Mouse (Mus musculus) naive thymus-derived CD4-positive, alpha-beta T cell, adult 5 months (primary cell): ENCODE data around the gene Zbtb20. TPM values are rescaled to one million over a fixed set of nuclear protein-coding genes. Genes with fewer than 3 reads are reported as not detected.

Experiments used
- polyA plus RNA-seq: library from polyadenylated mRNA; unstranded; fragments of 100-300 nt; shearing (Covaris generic); gene quantifications from one replicate; pipeline ENCODE4 v1.2.1, GENCODE M21; 2017

Gene Zbtb20
- polyA plus RNA-seq = 144 TPM

DNA sequence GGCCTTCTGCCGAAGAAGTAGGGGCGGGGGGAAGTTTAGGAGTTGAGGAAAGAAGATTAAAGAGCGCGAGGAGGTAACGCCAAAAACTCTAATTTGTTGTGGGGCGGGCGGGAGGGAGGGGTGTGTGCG is at the start of gene Zbtb20:
Gene Zbtb20, plus strand, starts transcription at position 30 of the 129 bp plus-strand sequence.

DNA sequence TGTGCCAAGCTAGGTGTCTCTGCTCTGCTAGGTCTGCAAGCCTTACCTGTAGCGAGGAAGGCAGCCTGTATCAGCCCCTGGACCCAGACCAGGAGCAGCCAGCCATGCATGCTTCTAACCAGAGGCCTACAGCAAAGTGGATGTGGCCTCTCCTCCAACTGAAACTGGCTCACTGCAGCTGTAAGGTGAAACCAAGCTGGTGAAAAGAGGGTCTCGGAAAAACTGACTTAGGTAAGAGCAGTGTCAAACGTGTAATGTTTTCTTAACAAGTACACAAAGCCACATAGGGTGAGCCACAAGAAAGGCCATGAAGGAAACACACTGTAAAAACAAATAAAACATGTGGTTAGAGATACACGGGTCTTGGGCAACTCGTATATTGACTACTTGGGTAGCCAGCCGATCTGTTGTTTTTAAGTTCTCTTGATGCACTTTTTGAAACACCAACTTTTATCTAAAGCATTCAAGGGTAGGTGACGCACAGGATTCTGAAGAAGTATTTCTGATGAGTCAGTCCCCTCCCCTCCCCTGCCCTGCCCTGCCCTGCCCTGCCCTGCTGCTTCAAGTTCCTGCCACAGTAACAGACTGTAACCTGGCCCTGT is 788.4 kb downstream of the Zbtb20 start, which contains the start of gene Tigit:
Gene Tigit, minus strand, starts transcription at position 169 of the 602 bp plus-strand sequence.

